Mouse (Mus musculus): Measurements from ENCODE around the gene Mdga1. TPM values are rescaled to one million over a fixed set of nuclear protein-coding genes. Genes with fewer than 3 reads are reported as not detected.

Mdga1 gene
- polyA plus RNA-seq, 1 experiment from 2014 or later, result 13.6 TPM

DNA sequence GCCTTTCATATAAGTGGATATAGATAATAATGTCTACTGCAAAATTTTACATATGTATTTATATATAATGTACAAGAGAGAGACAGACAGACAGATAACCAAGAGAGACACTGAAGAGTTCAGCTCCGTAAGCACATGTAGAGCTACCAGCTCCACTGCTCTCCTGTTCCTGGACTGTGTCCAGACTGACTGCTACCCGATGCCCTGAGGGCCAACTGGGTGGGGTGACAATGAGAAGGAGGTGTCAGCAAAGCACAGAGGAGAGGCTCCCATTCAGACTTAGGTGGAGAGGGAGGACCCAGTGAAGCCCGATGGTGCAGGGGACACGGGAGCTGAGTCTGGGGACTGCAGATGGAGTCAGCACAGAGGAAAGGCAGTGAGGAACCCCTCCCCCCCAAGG lies 9.1 kb upstream of the Mdga1 start:
- WGBS, result 66% methylated on average over 4 of the region's 4 CpGs

GRCm38 (mm10) chr17:29975731-29976130 lies 5.8 kb upstream of the Mdga1 start:
- ATAC-seq (ENCODE audit: low FRiP score), result no peak
- WGBS, result 11% methylated on average over 8 of the region's 8 CpGs
- no peaks in the 10 kb centered on the region for H3K9me3 ChIP-seq

More for the DNA sequence above, 9.1 kb upstream of the Mdga1 start:
- Histone ChIP-seq H3K27ac (no peak overlapping the region), H3K9me3 (no peaks in the 10 kb centered on the region), H3K4me2 (no peak overlapping the region), H3K9ac (no peak overlapping the region), H3K36me3 (no peaks in the 10 kb centered on the region), H3K4me1 (replicated peaks) (peaks cover 14% of the 10 kb centered on the region), H3K27me3 (peaks cover 4% of the 10 kb centered on the region; the same call in 1 of the 2 replicates), H3K4me3 (no peak overlapping the region)
- ATAC-seq (ENCODE audit: low FRiP score), result no peak

DNA sequence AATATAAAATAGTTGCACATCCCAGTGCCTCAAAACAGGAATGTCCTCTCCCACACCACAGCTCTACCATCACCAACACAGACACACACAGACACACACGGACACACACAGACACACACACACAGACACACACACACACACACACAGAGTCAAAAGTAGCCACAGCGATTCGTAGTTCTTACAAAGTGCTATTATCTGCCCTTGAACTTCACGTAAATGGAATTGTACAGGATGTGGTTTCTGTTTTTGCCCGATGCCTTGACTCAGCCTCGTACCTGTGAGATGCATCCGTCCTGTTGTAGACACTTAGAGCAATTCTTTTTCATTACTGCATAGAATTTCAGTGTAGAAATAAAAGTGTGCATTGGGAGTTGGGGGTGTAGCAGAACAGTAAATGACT lies 3.3 kb upstream of the Mdga1 start:
- WGBS, result 93% methylated on average over 7 of the region's 7 CpGs
- peaks cover 24% of the 10 kb centered on the region for H3K4me1 ChIP-seq (replicated peaks)
- no peaks in the 10 kb centered on the region for H3K36me3 ChIP-seq
- no peaks in the 10 kb centered on the region for H3K9me3 ChIP-seq
- H3K27ac ChIP-seq, result no peak overlapping the region
- H3K4me2 ChIP-seq, result no peak overlapping the region
- no peak overlapping the region for H3K4me3 ChIP-seq
- 0 out of 2 replicates have a peak, but pooled peaks cover 2% of the 10 kb centered on the region for H3K27me3 ChIP-seq
- ATAC-seq (ENCODE audit: low FRiP score), result no peak
- no peak overlapping the region for H3K9ac ChIP-seq

More at GRCm38 (mm10) chr17:29975731-29976130, 5.8 kb upstream of the Mdga1 start:
- Histone ChIP-seq H3K27ac (no peak overlapping the region), H3K4me1 (replicated peaks) (peaks cover 20% of the 10 kb centered on the region), H3K4me3 (no peak overlapping the region), H3K27me3 (0 out of 2 replicates have a peak, but pooled peaks cover 2% of the 10 kb centered on the region), H3K36me3 (no peaks in the 10 kb centered on the region), H3K9ac (no peak overlapping the region), H3K4me2 (no peak overlapping the region)

- H3K36me3 ChIP-seq, result no peaks in the 10 kb centered on the region
- no peaks in the 10 kb centered on the region for H3K9me3 ChIP-seq
- no peak overlapping the region for H3K4me2 ChIP-seq
- no peak overlapping the region for H3K4me3 ChIP-seq
- H3K4me1 ChIP-seq (replicated peaks), result peaks cover 26% of the 10 kb centered on the region
- 30% methylated on average over 15 of the region's 15 CpGs for WGBS
- ATAC-seq (ENCODE audit: low FRiP score), result no peak
- H3K27me3 ChIP-seq, result 0 out of 2 replicates have a peak, but pooled peaks cover 2% of the 10 kb centered on the region
- no peak overlapping the region for H3K27ac ChIP-seq
- H3K9ac ChIP-seq, result no peak overlapping the region
These were observed 2.0 kb upstream of the Mdga1 start for GRCm38 (mm10) chr17:29971761-29972432.

- ATAC-seq (ENCODE audit: low FRiP score), result 0 out of 2 replicates have a peak, but pooled peaks have one; percentile 36
- H3K4me3 ChIP-seq, result no peak overlapping the region
- H3K4me1 ChIP-seq (replicated peaks), result peaks cover 46% of the 10 kb centered on the region
- no peaks in the 10 kb centered on the region for H3K36me3 ChIP-seq
- H3K9me3 ChIP-seq, result no peaks in the 10 kb centered on the region
- WGBS, result 8% methylated on average over 5 of the region's 5 CpGs
- H3K9ac ChIP-seq, result no peak overlapping the region
- H3K27ac ChIP-seq, result no peak overlapping the region
- 0 out of 2 replicates have a peak, but pooled peaks cover 2% of the 10 kb centered on the region for H3K27me3 ChIP-seq
- H3K4me2 ChIP-seq, result peak overlapping the region; percentile 19; the same call in 1 of the 2 replicates
These were observed 4.4 kb downstream of the Mdga1 start for GRCm38 (mm10) chr17:29965506-29965905.

- peak; percentile 46; the same call in 1 of the 2 replicates for ATAC-seq (ENCODE audit: low FRiP score)
- Histone ChIP-seq H3K9ac (peak overlapping the region; percentile 49; the same call in 1 of the 2 replicates), H3K9me3 (0 out of 2 replicates have a peak, but pooled peaks cover 4% of the 10 kb centered on the region), H3K36me3 (no peaks in the 10 kb centered on the region), H3K27ac (peak overlapping the region; percentile 48), H3K4me1 (replicated peaks) (peaks cover 38% of the 10 kb centered on the region), H3K4me2 (peak overlapping the region; percentile 29), H3K27me3 (0 out of 2 replicates have a peak, but pooled peaks cover 2% of the 10 kb centered on the region), H3K4me3 (no peak overlapping the region; the same call in 1 of the 2 replicates)
- WGBS, result 2% methylated on average over 11 of the region's 11 CpGs
These were observed 6.1 kb downstream of the Mdga1 start for GRCm38 (mm10) chr17:29963730-29964259.

DNA sequence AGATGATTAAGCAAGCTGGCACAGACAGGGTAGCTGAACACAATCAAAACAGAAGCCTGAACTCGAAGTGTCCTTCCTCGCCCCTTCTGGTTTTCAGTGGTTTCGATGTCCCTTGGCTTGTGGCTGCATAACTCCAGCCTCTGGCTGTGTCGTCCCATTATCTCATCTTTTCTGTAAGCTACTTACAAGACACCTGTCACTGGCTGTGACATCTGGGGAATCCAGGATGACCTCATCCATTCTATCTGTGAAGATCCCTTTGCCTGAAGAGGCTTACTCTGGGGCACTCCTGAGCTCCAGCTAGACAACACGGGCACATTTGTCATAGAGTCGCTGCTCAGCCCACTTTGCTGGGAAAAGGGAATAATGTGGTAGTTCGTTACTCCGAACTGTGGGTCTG lies 14.0 kb downstream of the Mdga1 start:
- 0 out of 2 replicates have a peak, but pooled peaks cover 4% of the 10 kb centered on the region for H3K4me1 ChIP-seq (replicated peaks)
- no peaks in the 10 kb centered on the region for H3K36me3 ChIP-seq
- H3K9me3 ChIP-seq, result peaks cover 4% of the 10 kb centered on the region; the same call in 1 of the 2 replicates
- 77% methylated on average over 8 of the region's 8 CpGs for WGBS
- ATAC-seq (ENCODE audit: low FRiP score), result no peak
- no peaks in the 10 kb centered on the region for H3K27me3 ChIP-seq
- H3K4me3 ChIP-seq, result no peak overlapping the region
- no peak overlapping the region for H3K4me2 ChIP-seq
- H3K9ac ChIP-seq, result no peak overlapping the region
- no peak overlapping the region for H3K27ac ChIP-seq

- no peak overlapping the region for H3K9ac ChIP-seq
- no peak overlapping the region for H3K4me2 ChIP-seq
- no peaks in the 10 kb centered on the region for H3K27me3 ChIP-seq
- no peak for ATAC-seq (ENCODE audit: low FRiP score)
- no peaks in the 10 kb centered on the region for H3K36me3 ChIP-seq
- WGBS, result 76% methylated on average over 5 of the region's 5 CpGs
- no peak overlapping the region for H3K27ac ChIP-seq
- H3K4me1 ChIP-seq (replicated peaks), result 0 out of 2 replicates have a peak, but pooled peaks cover 8% of the 10 kb centered on the region
- H3K4me3 ChIP-seq, result no peak overlapping the region
- H3K9me3 ChIP-seq, result peaks cover under 1% of the 10 kb centered on the region; the same call in 1 of the 2 replicates
These were observed 15.6 kb downstream of the Mdga1 start for GRCm38 (mm10) chr17:29954316-29954715.

- 43% methylated on average over 6 of the region's 6 CpGs for WGBS
- no peak overlapping the region; the same call in 1 of the 2 replicates for H3K9ac ChIP-seq
- no peak overlapping the region; the same call in 1 of the 2 replicates for H3K27ac ChIP-seq
- H3K9me3 ChIP-seq, result no peaks in the 10 kb centered on the region
- H3K36me3 ChIP-seq, result no peaks in the 10 kb centered on the region
- no peak overlapping the region for H3K4me3 ChIP-seq
- H3K27me3 ChIP-seq, result no peaks in the 10 kb centered on the region
- H3K4me1 ChIP-seq (replicated peaks), result peaks cover 18% of the 10 kb centered on the region
- ATAC-seq (ENCODE audit: low FRiP score), result no peak
- no peak overlapping the region for H3K4me2 ChIP-seq
These were observed 18.8 kb downstream of the Mdga1 start for GRCm38 (mm10) chr17:29951100-29951499.

DNA sequence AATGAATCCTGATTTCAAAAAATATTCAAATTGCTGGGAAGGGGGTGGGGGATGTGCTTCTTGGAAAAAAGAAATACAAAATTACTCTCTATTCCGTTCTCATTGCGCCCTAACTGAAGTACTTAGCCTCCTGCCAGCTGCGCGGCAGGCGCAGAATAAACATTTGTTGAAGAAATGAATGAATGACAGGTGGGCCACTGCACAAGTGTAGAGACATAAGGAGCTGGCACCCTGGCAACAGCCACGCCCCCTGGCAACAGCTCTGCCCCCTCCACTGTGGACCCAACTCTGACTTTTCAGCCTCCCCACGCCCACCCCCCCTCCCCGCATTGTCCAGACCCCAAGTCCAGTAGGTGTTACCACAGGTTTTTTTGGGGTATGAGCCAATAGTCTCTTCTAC lies 19.3 kb downstream of the Mdga1 start:
- 51% methylated on average over 8 of the region's 8 CpGs for WGBS
- ATAC-seq (ENCODE audit: low FRiP score), result no peak
- Histone ChIP-seq H3K4me1 (replicated peaks) (peaks cover 18% of the 10 kb centered on the region), H3K27me3 (no peaks in the 10 kb centered on the region), H3K9ac (no peak overlapping the region), H3K36me3 (no peaks in the 10 kb centered on the region), H3K4me3 (no peak overlapping the region), H3K4me2 (no peak overlapping the region), H3K9me3 (no peaks in the 10 kb centered on the region), H3K27ac (no peak overlapping the region)

GRCm38 (mm10) chr17:29947271-29947714 lies 22.6 kb downstream of the Mdga1 start:
- H3K9ac ChIP-seq, result no peak overlapping the region
- no peak overlapping the region for H3K27ac ChIP-seq
- H3K36me3 ChIP-seq, result no peaks in the 10 kb centered on the region
- H3K4me1 ChIP-seq (replicated peaks), result peaks cover 18% of the 10 kb centered on the region
- H3K27me3 ChIP-seq, result no peaks in the 10 kb centered on the region
- no peaks in the 10 kb centered on the region for H3K9me3 ChIP-seq
- 31% methylated on average over 5 of the region's 5 CpGs for WGBS
- H3K4me3 ChIP-seq, result no peak overlapping the region
- ATAC-seq (ENCODE audit: low FRiP score), result peak; percentile 69
- H3K4me2 ChIP-seq, result no peak overlapping the region

GRCm38 (mm10) chr17:29944376-29944775 lies 25.5 kb downstream of the Mdga1 start:
- WGBS, result 81% methylated on average over 11 of the region's 11 CpGs
- no peak for ATAC-seq (ENCODE audit: low FRiP score)
- Histone ChIP-seq H3K27ac (no peak overlapping the region), H3K4me2 (no peak overlapping the region), H3K9ac (no peak overlapping the region), H3K36me3 (no peaks in the 10 kb centered on the region), H3K4me3 (no peak overlapping the region), H3K4me1 (replicated peaks) (peaks cover 11% of the 10 kb centered on the region), H3K9me3 (no peaks in the 10 kb centered on the region), H3K27me3 (no peaks in the 10 kb centered on the region)
